In genomic region chr4:12791786-12792674, GRCm38 (mm10) we compare ENCODE assay signal across 16 mouse cellular contexts.
DNase-seq lines count a peak whose midpoint lies in the region; ATAC-seq lines count a peak whose summit lies in the region.
"Had no signal": no experiment of that assay in that cellular context is flagged by ENCODE, and none has a peak within 500 bp of the region (broad histone marks: within the 10 kb centered on the region; RNA-seq: fewer than 3 reads in every experiment).

No protein-coding gene starts in this region.

- H3K4me3 ChIP-seq in hindbrain, embryonic 12.5 days: no peak overlapping the region
- no peak overlapping the region for H3K4me3 ChIP-seq in midbrain, embryonic 15.5 days
- H3K4me3 ChIP-seq in liver, embryonic 11.5 days (ENCODE audit: low read depth, low read length): no peak overlapping the region
- H3K4me3 ChIP-seq: heart, embryonic 10.5 days; liver, embryonic 12.5 days had no signal

- peak; percentile 29 to 35 for DNase-seq in cerebellum, postnatal 10 days
- no peak for DNase-seq in cerebellum, adult 18-20 months
- peak; percentile 23 for DNase-seq in Muller cell, postnatal 12 days (ENCODE audit: inconsistent ontology term)
- no peak for DNase-seq in thymus, postnatal 36 days
- no peak for DNase-seq in gastrocnemius, adult 18-20 months (ENCODE audit: low spot score)
- DNase-seq in liver, embryonic 11.5 days (ENCODE audit: low spot score): no peak
- DNase-seq: cerebellum, adult 2 months; heart, postnatal 36 days; kidney, adult 8-10 months; spleen, adult 18-20 months had no signal

- peak; percentile 93 for ATAC-seq in hindbrain, embryonic 12.5 days (ENCODE audit: low FRiP score)
- peak; percentile 93 for ATAC-seq in midbrain, embryonic 15.5 days (replicated peaks)
- ATAC-seq in liver, embryonic 11.5 days (replicated peaks; ENCODE audit: low FRiP score): no peak
- ATAC-seq: liver, embryonic 12.5 days; lung, postnatal 0 days had no signal

- no peaks in the 10 kb centered on the region for H3K27me3 ChIP-seq in hindbrain, embryonic 12.5 days
- H3K27me3 ChIP-seq in midbrain, embryonic 15.5 days (replicated peaks): no peaks in the 10 kb centered on the region
- H3K27me3 ChIP-seq in liver, embryonic 11.5 days (replicated peaks; ENCODE audit: control insufficient read depth, insufficient read depth, low read length): no peaks in the 10 kb centered on the region
- H3K27me3 ChIP-seq: liver, embryonic 12.5 days had no signal

- no peaks in the 10 kb centered on the region for H3K36me3 ChIP-seq in hindbrain, embryonic 12.5 days
- H3K36me3 ChIP-seq in midbrain, embryonic 15.5 days (replicated peaks): no peaks in the 10 kb centered on the region
- H3K36me3 ChIP-seq in liver, embryonic 11.5 days (ENCODE audit: control insufficient read depth, insufficient read depth, low read length): no peaks in the 10 kb centered on the region
- H3K36me3 ChIP-seq: heart, embryonic 10.5 days; liver, embryonic 12.5 days had no signal

- peaks cover 7% of the 10 kb centered on the region for H3K4me1 ChIP-seq in hindbrain, embryonic 12.5 days
- H3K4me1 ChIP-seq in midbrain, embryonic 15.5 days: peaks cover 13% of the 10 kb centered on the region
- no peaks in the 10 kb centered on the region for H3K4me1 ChIP-seq in liver, embryonic 11.5 days (replicated peaks; ENCODE audit: control insufficient read depth, insufficient read depth, low read length)
- H3K4me1 ChIP-seq: heart, embryonic 10.5 days had no signal

- no peaks in the 10 kb centered on the region for H3K9me3 ChIP-seq in hindbrain, embryonic 12.5 days (replicated peaks)
- no peaks in the 10 kb centered on the region for H3K9me3 ChIP-seq in midbrain, embryonic 15.5 days
- H3K9me3 ChIP-seq in liver, embryonic 11.5 days (ENCODE audit: control insufficient read depth, low read length): no peaks in the 10 kb centered on the region
- H3K9me3 ChIP-seq: heart, embryonic 10.5 days; liver, embryonic 12.5 days had no signal

- H3K27ac ChIP-seq in hindbrain, embryonic 12.5 days: peak overlapping the region; percentile 41
- H3K27ac ChIP-seq in midbrain, embryonic 15.5 days: peak overlapping the region; percentile 61
- H3K27ac ChIP-seq in liver, embryonic 11.5 days (ENCODE audit: low read depth, low read length): no peak overlapping the region
- H3K27ac ChIP-seq: heart, embryonic 10.5 days; liver, embryonic 12.5 days; stomach, postnatal 0 days had no signal

- WGBS in hindbrain, embryonic 12.5 days: 52% methylated on average over 9 of the region's 9 CpGs
- WGBS in midbrain, embryonic 15.5 days: 20% methylated on average over 9 of the region's 9 CpGs
- 83% methylated on average over 9 of the region's 9 CpGs for WGBS in liver, embryonic 11.5 days

- H3K9ac ChIP-seq in hindbrain, embryonic 12.5 days: no peak overlapping the region
- H3K9ac ChIP-seq in midbrain, embryonic 15.5 days: no peak overlapping the region
- no peak overlapping the region for H3K9ac ChIP-seq in liver, embryonic 11.5 days (ENCODE audit: low read depth, low read length)
- H3K9ac ChIP-seq: liver, embryonic 12.5 days had no signal

- H3K4me2 ChIP-seq in hindbrain, embryonic 12.5 days (replicated peaks): peak overlapping the region; percentile 18; the same call in 1 of the 2 replicates
- H3K4me2 ChIP-seq in midbrain, embryonic 15.5 days: peak overlapping the region; percentile 38
- no peak overlapping the region for H3K4me2 ChIP-seq in liver, embryonic 11.5 days
- H3K4me2 ChIP-seq: liver, embryonic 12.5 days had no signal

Comparison
In these comparisons a context has a peak if more than half of its experiments do, and no peak if none do; other contexts are left out.
1. DNase-seq: peak in cerebellum, postnatal 10 days (2 of 2) and Muller cell, postnatal 12 days (single experiment); none in cerebellum, adult 18-20 months (0 of 2), thymus, postnatal 36 days (0 of 2), gastrocnemius, adult 18-20 months (single experiment) and liver, embryonic 11.5 days (single experiment).